Mouse (Mus musculus): ENCODE measurements around the gene Snx5.

Gene Snx5

GRCm38 (mm10) chr2:144228521-144229346 is 42.0 kb downstream of the Snx5 start:
- no peak for DNase-seq (ENCODE audit: low read depth, low spot score)

GRCm38 (mm10) chr2:144226906-144227586 is 43.7 kb downstream of the Snx5 start:
- no peak for DNase-seq (ENCODE audit: low read depth, low spot score)

GRCm38 (mm10) chr2:144224351-144224750 is 46.4 kb downstream of the Snx5 start:
- no peak for DNase-seq (ENCODE audit: low read depth, low spot score)

- DNase-seq (ENCODE audit: low read depth, low spot score), result no peak
Measured at GRCm38 (mm10) chr2:144215601-144216000, 55.1 kb downstream of the Snx5 start.

- no peak for DNase-seq (ENCODE audit: low read depth, low spot score)
Measured at GRCm38 (mm10) chr2:144215195-144215594, 55.5 kb downstream of the Snx5 start.

- DNase-seq (ENCODE audit: low read depth, low spot score), result no peak
Measured at GRCm38 (mm10) chr2:144214508-144215185, 56.1 kb downstream of the Snx5 start.

- no peak for DNase-seq (ENCODE audit: low read depth, low spot score)
Measured at GRCm38 (mm10) chr2:144213803-144214202, 56.9 kb downstream of the Snx5 start.

- no peak for DNase-seq (ENCODE audit: low read depth, low spot score)
Measured at GRCm38 (mm10) chr2:144209425-144209824, 61.3 kb downstream of the Snx5 start.

GRCm38 (mm10) chr2:144207365-144207764 is 63.3 kb downstream of the Snx5 start:
- DNase-seq (ENCODE audit: low read depth, low spot score), result no peak

GRCm38 (mm10) chr2:144203001-144203400 is 67.7 kb downstream of the Snx5 start:
- DNase-seq (ENCODE audit: low read depth, low spot score), result no peak

- DNase-seq (ENCODE audit: low read depth, low spot score), result no peak
Measured at GRCm38 (mm10) chr2:144202567-144202966, 68.1 kb downstream of the Snx5 start.

- DNase-seq (ENCODE audit: low read depth, low spot score), result no peak
Measured at GRCm38 (mm10) chr2:144202151-144202550, 68.6 kb downstream of the Snx5 start.
